Mouse (Mus musculus): Measurements from ENCODE around the gene Bach2. TPM values are rescaled to one million over a fixed set of nuclear protein-coding genes. Genes with fewer than 3 reads are reported as not detected.

Gene Bach2
- polyA plus RNA-seq, 1 experiment from 2014 or later = 6.7 TPM

- Histone ChIP-seq H3K4me1 (replicated peaks; ENCODE audit: control insufficient read depth, insufficient read depth, low read length) (peaks cover 11% of the 10 kb centered on the region), H3K36me3 (ENCODE audit: control insufficient read depth, insufficient read depth, low read length) (peaks cover 6% of the 10 kb centered on the region; the same call in 1 of the 2 replicates), H3K27me3 (replicated peaks; ENCODE audit: control insufficient read depth, insufficient read depth, low read length) (no peaks in the 10 kb centered on the region), H3K27ac (ENCODE audit: low read depth) (no peak overlapping the region), H3K9me3 (ENCODE audit: control insufficient read depth, low read length) (no peaks in the 10 kb centered on the region), H3K4me2 (ENCODE audit: low read length) (no peak overlapping the region), H3K9ac (ENCODE audit: low read length) (no peak overlapping the region), H3K4me3 (ENCODE audit: low read depth, low read length) (no peak overlapping the region)
- DNase-seq (ENCODE audit: low spot score) (peak; percentile 73), ATAC-seq (replicated peaks; ENCODE audit: low FRiP score, low TSS enrichment, low read depth) (peak; percentile 65)
- whole genome bisulfite sequencing = 67% methylated on average over 1 of the region's 1 CpGs
Measured at GRCm38 (mm10) chr4:32572118-32572517, 333.5 kb downstream of the Bach2 start.

GRCm38 (mm10) chr4:32573586-32573985 lies 335.0 kb downstream of the Bach2 start:
- H3K27ac ChIP-seq (ENCODE audit: low read depth) = no peak overlapping the region
- no peak overlapping the region for H3K4me3 ChIP-seq (ENCODE audit: low read depth, low read length)
- no peak overlapping the region for H3K9ac ChIP-seq (ENCODE audit: low read length)
- ATAC-seq (replicated peaks; ENCODE audit: low FRiP score, low TSS enrichment, low read depth) (no peak), DNase-seq (ENCODE audit: low spot score) (no peak)
- H3K4me1 ChIP-seq (replicated peaks; ENCODE audit: control insufficient read depth, insufficient read depth, low read length) = peaks cover 11% of the 10 kb centered on the region
- no peaks in the 10 kb centered on the region for H3K27me3 ChIP-seq (replicated peaks; ENCODE audit: control insufficient read depth, insufficient read depth, low read length)
- H3K36me3 ChIP-seq (ENCODE audit: control insufficient read depth, insufficient read depth, low read length) = peaks cover 6% of the 10 kb centered on the region; the same call in 1 of the 2 replicates
- H3K4me2 ChIP-seq (ENCODE audit: low read length) = no peak overlapping the region
- 91% methylated on average over 5 of the region's 5 CpGs for WGBS
- no peaks in the 10 kb centered on the region for H3K9me3 ChIP-seq (ENCODE audit: control insufficient read depth, low read length)

GRCm38 (mm10) chr4:32574604-32575003 lies 336.0 kb downstream of the Bach2 start:
- Histone ChIP-seq H3K27ac (ENCODE audit: low read depth) (no peak overlapping the region), H3K4me2 (ENCODE audit: low read length) (no peak overlapping the region), H3K4me1 (replicated peaks; ENCODE audit: control insufficient read depth, insufficient read depth, low read length) (peaks cover 11% of the 10 kb centered on the region), H3K27me3 (replicated peaks; ENCODE audit: control insufficient read depth, insufficient read depth, low read length) (no peaks in the 10 kb centered on the region), H3K9me3 (ENCODE audit: control insufficient read depth, low read length) (no peaks in the 10 kb centered on the region), H3K9ac (ENCODE audit: low read length) (no peak overlapping the region), H3K4me3 (ENCODE audit: low read depth, low read length) (no peak overlapping the region), H3K36me3 (ENCODE audit: control insufficient read depth, insufficient read depth, low read length) (peaks cover 6% of the 10 kb centered on the region; the same call in 1 of the 2 replicates)
- no peak for ATAC-seq (replicated peaks; ENCODE audit: low FRiP score, low TSS enrichment, low read depth)
- no peak for DNase-seq (ENCODE audit: low spot score)
- 85% methylated on average over 1 of the region's 1 CpGs for WGBS

- no peaks in the 10 kb centered on the region for H3K27me3 ChIP-seq (replicated peaks; ENCODE audit: control insufficient read depth, insufficient read depth, low read length)
- H3K4me2 ChIP-seq (ENCODE audit: low read length) = no peak overlapping the region
- 59% methylated on average over 9 of the region's 9 CpGs for WGBS
- no peak for ATAC-seq (replicated peaks; ENCODE audit: low FRiP score, low TSS enrichment, low read depth)
- peaks cover 10% of the 10 kb centered on the region for H3K4me1 ChIP-seq (replicated peaks; ENCODE audit: control insufficient read depth, insufficient read depth, low read length)
- H3K9me3 ChIP-seq (ENCODE audit: control insufficient read depth, low read length) = no peaks in the 10 kb centered on the region
- no peak for DNase-seq (ENCODE audit: low spot score)
- no peak overlapping the region for H3K9ac ChIP-seq (ENCODE audit: low read length)
- H3K27ac ChIP-seq (ENCODE audit: low read depth) = no peak overlapping the region
- H3K4me3 ChIP-seq (ENCODE audit: low read depth, low read length) = no peak overlapping the region
- peaks cover 11% of the 10 kb centered on the region; the same call in 1 of the 2 replicates for H3K36me3 ChIP-seq (ENCODE audit: control insufficient read depth, insufficient read depth, low read length)
Measured at GRCm38 (mm10) chr4:32575165-32575564, 336.6 kb downstream of the Bach2 start.

GRCm38 (mm10) chr4:32579850-32580249 lies 341.2 kb downstream of the Bach2 start:
- no peak for ATAC-seq (replicated peaks; ENCODE audit: low FRiP score, low TSS enrichment, low read depth)
- Histone ChIP-seq H3K4me2 (ENCODE audit: low read length) (no peak overlapping the region), H3K9me3 (ENCODE audit: control insufficient read depth, low read length) (no peaks in the 10 kb centered on the region), H3K36me3 (ENCODE audit: control insufficient read depth, insufficient read depth, low read length) (peaks cover 13% of the 10 kb centered on the region; the same call in 1 of the 2 replicates), H3K27me3 (replicated peaks; ENCODE audit: control insufficient read depth, insufficient read depth, low read length) (no peaks in the 10 kb centered on the region), H3K27ac (ENCODE audit: low read depth) (no peak overlapping the region), H3K9ac (ENCODE audit: low read length) (no peak overlapping the region), H3K4me3 (ENCODE audit: low read depth, low read length) (no peak overlapping the region), H3K4me1 (replicated peaks; ENCODE audit: control insufficient read depth, insufficient read depth, low read length) (no peaks in the 10 kb centered on the region)
- WGBS = 84% methylated on average over 8 of the region's 8 CpGs
- DNase-seq (ENCODE audit: low spot score) = no peak

- Histone ChIP-seq H3K36me3 (ENCODE audit: control insufficient read depth, insufficient read depth, low read length) (peaks cover 7% of the 10 kb centered on the region; the same call in 1 of the 2 replicates), H3K4me2 (ENCODE audit: low read length) (no peak overlapping the region), H3K27me3 (replicated peaks; ENCODE audit: control insufficient read depth, insufficient read depth, low read length) (no peaks in the 10 kb centered on the region), H3K9ac (ENCODE audit: low read length) (no peak overlapping the region), H3K9me3 (ENCODE audit: control insufficient read depth, low read length) (no peaks in the 10 kb centered on the region), H3K27ac (ENCODE audit: low read depth) (no peak overlapping the region), H3K4me3 (ENCODE audit: low read depth, low read length) (no peak overlapping the region), H3K4me1 (replicated peaks; ENCODE audit: control insufficient read depth, insufficient read depth, low read length) (no peaks in the 10 kb centered on the region)
- no peak for DNase-seq (ENCODE audit: low spot score)
- no peak for ATAC-seq (replicated peaks; ENCODE audit: low FRiP score, low TSS enrichment, low read depth)
- WGBS = 59% methylated on average over 6 of the region's 6 CpGs
Measured at GRCm38 (mm10) chr4:32584181-32584580, 345.6 kb downstream of the Bach2 start.

- Histone ChIP-seq H3K9ac (ENCODE audit: low read length) (no peak overlapping the region), H3K4me2 (ENCODE audit: low read length) (no peak overlapping the region), H3K4me3 (ENCODE audit: low read depth, low read length) (no peak overlapping the region), H3K9me3 (ENCODE audit: control insufficient read depth, low read length) (no peaks in the 10 kb centered on the region), H3K4me1 (replicated peaks; ENCODE audit: control insufficient read depth, insufficient read depth, low read length) (no peaks in the 10 kb centered on the region), H3K27me3 (replicated peaks; ENCODE audit: control insufficient read depth, insufficient read depth, low read length) (no peaks in the 10 kb centered on the region), H3K36me3 (ENCODE audit: control insufficient read depth, insufficient read depth, low read length) (no peaks in the 10 kb centered on the region), H3K27ac (ENCODE audit: low read depth) (no peak overlapping the region)
- 17% methylated on average over 9 of the region's 9 CpGs for WGBS
- ATAC-seq (replicated peaks; ENCODE audit: low FRiP score, low TSS enrichment, low read depth) (no peak), DNase-seq (ENCODE audit: low spot score) (peak; percentile 78)
Measured at GRCm38 (mm10) chr4:32586596-32586995, 348.0 kb downstream of the Bach2 start.

GRCm38 (mm10) chr4:32587543-32587942 lies 348.9 kb downstream of the Bach2 start:
- no peak for ATAC-seq (replicated peaks; ENCODE audit: low FRiP score, low TSS enrichment, low read depth)
- Histone ChIP-seq H3K27ac (ENCODE audit: low read depth) (no peak overlapping the region), H3K9ac (ENCODE audit: low read length) (no peak overlapping the region), H3K4me2 (ENCODE audit: low read length) (no peak overlapping the region), H3K4me1 (replicated peaks; ENCODE audit: control insufficient read depth, insufficient read depth, low read length) (no peaks in the 10 kb centered on the region), H3K9me3 (ENCODE audit: control insufficient read depth, low read length) (no peaks in the 10 kb centered on the region), H3K27me3 (replicated peaks; ENCODE audit: control insufficient read depth, insufficient read depth, low read length) (no peaks in the 10 kb centered on the region), H3K4me3 (ENCODE audit: low read depth, low read length) (no peak overlapping the region), H3K36me3 (ENCODE audit: control insufficient read depth, insufficient read depth, low read length) (no peaks in the 10 kb centered on the region)
- no peak for DNase-seq (ENCODE audit: low spot score)
- 82% methylated on average over 5 of the region's 5 CpGs for WGBS

GRCm38 (mm10) chr4:32588237-32588636 lies 349.6 kb downstream of the Bach2 start:
- Histone ChIP-seq H3K27ac (ENCODE audit: low read depth) (no peak overlapping the region), H3K36me3 (ENCODE audit: control insufficient read depth, insufficient read depth, low read length) (no peaks in the 10 kb centered on the region), H3K9me3 (ENCODE audit: control insufficient read depth, low read length) (no peaks in the 10 kb centered on the region), H3K4me1 (replicated peaks; ENCODE audit: control insufficient read depth, insufficient read depth, low read length) (no peaks in the 10 kb centered on the region), H3K9ac (ENCODE audit: low read length) (no peak overlapping the region), H3K4me2 (ENCODE audit: low read length) (no peak overlapping the region), H3K27me3 (replicated peaks; ENCODE audit: control insufficient read depth, insufficient read depth, low read length) (no peaks in the 10 kb centered on the region), H3K4me3 (ENCODE audit: low read depth, low read length) (no peak overlapping the region)
- no peak for DNase-seq (ENCODE audit: low spot score)
- no peak for ATAC-seq (replicated peaks; ENCODE audit: low FRiP score, low TSS enrichment, low read depth)
- WGBS = 82% methylated on average over 6 of the region's 6 CpGs

All from intestine, embryonic 14.5 days (tissue).